Mouse (Mus musculus): ENCODE measurements around the gene 1700123O20Rik. TPM values are rescaled to one million over a fixed set of nuclear protein-coding genes. Genes with fewer than 3 reads are reported as not detected.
A peak's percentile ranks its signal among the peaks of the same experiment; 100 is the strongest.

The 1700123O20Rik gene
- polyA plus RNA-seq, 1 experiment from 2014 or later = 76.8 TPM

- Histone ChIP-seq H3K4me2 (replicated peaks; ENCODE audit: low read depth) (no peak overlapping the region), H3K27me3 (replicated peaks; ENCODE audit: control insufficient read depth, insufficient read depth, low read length) (no peaks in the 10 kb centered on the region), H3K9me3 (ENCODE audit: control insufficient read depth) (no peaks in the 10 kb centered on the region), H3K4me3 (ENCODE audit: low read depth, low read length) (no peak overlapping the region), H3K36me3 (ENCODE audit: control insufficient read depth, insufficient read depth) (peaks cover 53% of the 10 kb centered on the region), H3K9ac (ENCODE audit: low read depth, low read length) (no peak overlapping the region), H3K27ac (ENCODE audit: low read depth, low read length) (no peak overlapping the region), H3K4me1 (replicated peaks; ENCODE audit: control insufficient read depth, insufficient read depth, low read length) (no peaks in the 10 kb centered on the region)
- no peak for ATAC-seq
- 67% methylated on average over 4 of the region's 4 CpGs for WGBS
- TF ChIP-seq CTCF (IDR thresholded peaks at IDR 0.05; ENCODE audit: low read depth) = peak; percentile 76
Observed at GRCm38 (mm10) chr14:54669381-54669780, 16.6 kb upstream of the 1700123O20Rik start.

GRCm38 (mm10) chr14:54674317-54674716 is 11.7 kb upstream of the 1700123O20Rik start:
- H3K4me1 ChIP-seq (replicated peaks; ENCODE audit: control insufficient read depth, insufficient read depth, low read length) = no peaks in the 10 kb centered on the region
- no peak for TF ChIP-seq CTCF (IDR thresholded peaks at IDR 0.05; ENCODE audit: low read depth)
- peaks cover 60% of the 10 kb centered on the region for H3K36me3 ChIP-seq (ENCODE audit: control insufficient read depth, insufficient read depth)
- H3K9me3 ChIP-seq (ENCODE audit: control insufficient read depth) = no peaks in the 10 kb centered on the region
- no peak overlapping the region for H3K4me2 ChIP-seq (replicated peaks; ENCODE audit: low read depth)
- 66% methylated on average over 2 of the region's 2 CpGs for WGBS
- H3K9ac ChIP-seq (ENCODE audit: low read depth, low read length) = no peak overlapping the region
- no peak for ATAC-seq
- H3K4me3 ChIP-seq (ENCODE audit: low read depth, low read length) = no peak overlapping the region
- H3K27me3 ChIP-seq (replicated peaks; ENCODE audit: control insufficient read depth, insufficient read depth, low read length) = no peaks in the 10 kb centered on the region
- H3K27ac ChIP-seq (ENCODE audit: low read depth, low read length) = no peak overlapping the region

- Histone ChIP-seq H3K9me3 (ENCODE audit: control insufficient read depth) (no peaks in the 10 kb centered on the region), H3K27me3 (replicated peaks; ENCODE audit: control insufficient read depth, insufficient read depth, low read length) (no peaks in the 10 kb centered on the region), H3K4me2 (replicated peaks; ENCODE audit: low read depth) (no peak overlapping the region), H3K4me3 (ENCODE audit: low read depth, low read length) (no peak overlapping the region), H3K36me3 (ENCODE audit: control insufficient read depth, insufficient read depth) (peaks cover 59% of the 10 kb centered on the region), H3K9ac (ENCODE audit: low read depth, low read length) (no peak overlapping the region), H3K4me1 (replicated peaks; ENCODE audit: control insufficient read depth, insufficient read depth, low read length) (no peaks in the 10 kb centered on the region), H3K27ac (ENCODE audit: low read depth, low read length) (no peak overlapping the region)
- ATAC-seq = no peak
- TF ChIP-seq CTCF (IDR thresholded peaks at IDR 0.05; ENCODE audit: low read depth) = no peak
- 90% methylated on average over 5 of the region's 5 CpGs for whole genome bisulfite sequencing
Observed at GRCm38 (mm10) chr14:54676290-54676689, 9.7 kb upstream of the 1700123O20Rik start.

GRCm38 (mm10) chr14:54678657-54679304 is 7.2 kb upstream of the 1700123O20Rik start:
- Histone ChIP-seq H3K9me3 (ENCODE audit: control insufficient read depth) (no peaks in the 10 kb centered on the region), H3K36me3 (ENCODE audit: control insufficient read depth, insufficient read depth) (peaks cover 66% of the 10 kb centered on the region), H3K27ac (ENCODE audit: low read depth, low read length) (no peak overlapping the region), H3K4me1 (replicated peaks; ENCODE audit: control insufficient read depth, insufficient read depth, low read length) (no peaks in the 10 kb centered on the region), H3K4me2 (replicated peaks; ENCODE audit: low read depth) (no peak overlapping the region), H3K9ac (ENCODE audit: low read depth, low read length) (no peak overlapping the region), H3K27me3 (replicated peaks; ENCODE audit: control insufficient read depth, insufficient read depth, low read length) (no peaks in the 10 kb centered on the region), H3K4me3 (ENCODE audit: low read depth, low read length) (no peak overlapping the region)
- 67% methylated on average over 16 of the region's 16 CpGs for WGBS
- no peak for TF ChIP-seq CTCF (IDR thresholded peaks at IDR 0.05; ENCODE audit: low read depth)
- no peak for ATAC-seq

GRCm38 (mm10) chr14:54682396-54682795 is 3.6 kb upstream of the 1700123O20Rik start:
- no peak overlapping the region for H3K4me2 ChIP-seq (replicated peaks; ENCODE audit: low read depth)
- H3K4me1 ChIP-seq (replicated peaks; ENCODE audit: control insufficient read depth, insufficient read depth, low read length) = no peaks in the 10 kb centered on the region
- 84% methylated on average over 3 of the region's 3 CpGs for WGBS
- H3K4me3 ChIP-seq (ENCODE audit: low read depth, low read length) = no peak overlapping the region
- H3K9me3 ChIP-seq (ENCODE audit: control insufficient read depth) = no peaks in the 10 kb centered on the region
- TF ChIP-seq CTCF (IDR thresholded peaks at IDR 0.05; ENCODE audit: low read depth) = no peak
- no peak overlapping the region for H3K9ac ChIP-seq (ENCODE audit: low read depth, low read length)
- no peak for ATAC-seq
- peaks cover 37% of the 10 kb centered on the region for H3K36me3 ChIP-seq (ENCODE audit: control insufficient read depth, insufficient read depth)
- H3K27me3 ChIP-seq (replicated peaks; ENCODE audit: control insufficient read depth, insufficient read depth, low read length) = no peaks in the 10 kb centered on the region
- H3K27ac ChIP-seq (ENCODE audit: low read depth, low read length) = no peak overlapping the region

- Histone ChIP-seq H3K27ac (ENCODE audit: low read depth, low read length) (no peak overlapping the region), H3K9me3 (ENCODE audit: control insufficient read depth) (no peaks in the 10 kb centered on the region), H3K27me3 (replicated peaks; ENCODE audit: control insufficient read depth, insufficient read depth, low read length) (no peaks in the 10 kb centered on the region), H3K4me1 (replicated peaks; ENCODE audit: control insufficient read depth, insufficient read depth, low read length) (peaks cover 6% of the 10 kb centered on the region), H3K4me2 (replicated peaks; ENCODE audit: low read depth) (peak overlapping the region; percentile 72), H3K4me3 (ENCODE audit: low read depth, low read length) (peak overlapping the region; percentile 70), H3K9ac (ENCODE audit: low read depth, low read length) (peak overlapping the region; percentile 75), H3K36me3 (ENCODE audit: control insufficient read depth, insufficient read depth) (peaks cover 27% of the 10 kb centered on the region)
- TF ChIP-seq CTCF (IDR thresholded peaks at IDR 0.05; ENCODE audit: low read depth) = no peak
- WGBS = 6% methylated on average over 8 of the region's 8 CpGs
- no peak for ATAC-seq
Observed at GRCm38 (mm10) chr14:54685471-54685870, 545 bp upstream of the 1700123O20Rik start.
